Mouse (Mus musculus) gonadal fat pad, adult 2 months (tissue): ENCODE measurements around the gene Cdt1. TPM values are rescaled to one million over a fixed set of nuclear protein-coding genes. Genes with fewer than 3 reads are reported as not detected.

Experiments
- DNase-seq: peaks from one replicate; pipeline ENCODE4 v3.0.0-alpha.2; 2012; ENCODE audit warnings: low read depth
- polyA plus RNA-seq: library from polyadenylated mRNA; depleted of rRNA; stranded (reverse); fragments of >200 nt; gene quantifications from 2 replicates; pipeline ENCODE4 v1.2.3, GENCODE M21; 2012

Gene Cdt1
- polyA plus RNA-seq, 1 experiment: 4.6 TPM

DNA sequence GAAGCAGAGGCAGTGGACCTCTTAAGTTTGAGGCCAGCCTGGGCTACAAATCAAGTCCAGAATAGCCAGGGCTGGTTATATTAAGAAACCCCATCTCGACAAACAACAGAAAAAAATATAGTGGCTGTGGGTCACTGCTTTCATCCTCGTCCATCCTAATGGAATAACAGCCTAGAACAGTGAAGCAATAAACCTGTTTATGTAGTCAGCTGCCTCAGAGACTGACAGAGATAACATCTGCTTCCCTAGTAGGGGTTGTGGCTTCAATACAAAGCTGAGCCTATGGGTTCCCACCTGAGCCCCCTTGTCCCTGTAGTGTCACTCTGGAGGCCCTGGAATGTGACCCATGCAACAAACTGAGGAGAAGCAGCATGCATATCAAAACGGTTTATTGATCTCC, 6.4 kb downstream of the Cdt1 start:
- no peak for DNase-seq

- no peak for DNase-seq
Observed at GRCm38 (mm10) chr8:122574667-122575251, 6.9 kb downstream of the Cdt1 start.

GRCm38 (mm10) chr8:122575286-122575685, 7.5 kb downstream of the Cdt1 start:
- DNase-seq: no peak

- DNase-seq: no peak
Observed at GRCm38 (mm10) chr8:122575735-122576647, 8.2 kb downstream of the Cdt1 start.

- no peak for DNase-seq
Observed at GRCm38 (mm10) chr8:122576648-122577022, 8.8 kb downstream of the Cdt1 start, which contains the start of gene Aprt. TSS of gene Aprt (minus strand) at chr8:122576909.

DNA sequence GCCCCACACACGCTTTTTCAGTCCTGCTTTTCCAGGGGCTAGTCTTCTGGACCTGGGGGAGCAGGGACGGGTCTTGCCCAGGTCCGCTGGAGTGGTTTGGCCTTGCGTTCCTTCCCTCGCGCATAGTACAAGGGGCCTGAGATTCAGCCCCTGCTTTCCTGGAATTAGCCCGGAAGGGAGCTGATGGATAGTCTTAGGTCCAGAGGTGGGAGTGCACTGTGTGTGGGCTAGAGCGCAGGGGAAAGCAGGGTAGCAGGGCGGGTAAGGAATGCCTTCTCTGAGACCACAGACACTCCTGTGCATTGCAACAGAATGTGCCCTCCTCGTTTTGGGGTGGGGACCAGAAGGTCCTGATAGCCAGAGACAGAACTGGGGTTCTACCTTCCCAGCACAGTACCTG, 9.3 kb downstream of the Cdt1 start:
- DNase-seq: no peak

DNA sequence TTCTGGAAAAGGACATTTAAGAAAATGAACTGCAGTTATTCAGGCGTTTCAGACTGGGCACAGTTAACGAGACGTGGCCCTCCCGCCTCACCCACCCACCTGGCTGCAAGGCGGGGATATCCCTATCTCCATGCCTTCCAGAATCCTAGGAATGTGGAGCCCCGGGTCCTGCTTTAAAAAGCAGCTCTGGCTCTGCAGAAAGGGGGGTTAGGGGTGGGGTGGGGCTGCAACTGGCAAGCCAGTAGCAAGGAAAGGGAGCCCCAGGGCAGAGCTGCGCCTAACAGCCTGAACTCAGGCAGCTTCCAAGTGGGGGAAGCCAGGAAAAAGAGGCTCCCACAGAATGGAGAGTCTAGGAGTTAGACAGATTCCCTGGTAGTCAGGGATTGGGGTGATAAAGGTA, 11.4 kb downstream of the Cdt1 start:
- DNase-seq: no peak

GRCm38 (mm10) chr8:122580926-122581325, 13.1 kb downstream of the Cdt1 start:
- DNase-seq: no peak

DNA sequence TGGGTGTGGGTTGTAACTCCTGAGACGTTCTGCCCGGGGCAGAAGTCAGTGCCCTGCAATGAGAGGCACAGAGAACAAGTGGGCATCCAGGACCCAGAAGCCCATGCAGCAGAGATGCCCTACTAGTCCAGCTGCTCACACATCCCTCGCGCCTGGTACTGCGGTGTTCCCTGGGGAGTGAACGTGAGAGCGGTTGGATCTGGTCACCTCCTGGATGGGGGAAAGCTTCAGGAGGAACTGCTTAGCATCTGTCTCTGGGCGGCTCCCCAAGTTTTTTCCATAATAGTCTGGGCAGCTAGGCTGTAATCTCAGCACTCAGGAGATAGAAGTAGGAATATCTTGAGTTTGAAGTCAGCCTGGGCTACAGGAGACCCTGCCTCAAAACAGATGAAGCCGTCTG, 17.2 kb downstream of the Cdt1 start:
- DNase-seq: no peak

GRCm38 (mm10) chr8:122585411-122585891, 17.6 kb downstream of the Cdt1 start:
- DNase-seq: no peak

- no peak for DNase-seq
Observed at GRCm38 (mm10) chr8:122586171-122586570, 18.4 kb downstream of the Cdt1 start.

DNA sequence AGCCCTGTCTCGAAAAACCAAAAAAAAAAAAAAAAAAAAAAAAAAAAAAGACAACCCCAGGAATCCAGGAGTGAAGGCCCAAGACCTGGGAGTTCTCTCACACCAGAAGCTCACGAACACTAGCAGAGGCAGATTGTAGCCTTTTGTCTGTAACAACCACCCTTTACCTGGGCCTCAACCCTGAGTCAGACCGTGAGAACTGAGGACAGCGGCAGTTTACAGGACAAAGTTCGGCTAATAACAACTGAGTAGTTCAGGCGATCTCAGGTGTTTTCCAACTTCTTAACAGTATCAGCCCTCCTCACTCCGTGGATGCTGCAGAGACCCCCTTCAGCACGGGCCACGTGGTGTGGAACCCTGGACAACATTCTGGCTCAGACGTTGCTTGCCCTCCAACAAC, 18.9 kb downstream of the Cdt1 start:
- DNase-seq: no peak

GRCm38 (mm10) chr8:122593240-122593639, 25.4 kb downstream of the Cdt1 start:
- DNase-seq: no peak

DNA sequence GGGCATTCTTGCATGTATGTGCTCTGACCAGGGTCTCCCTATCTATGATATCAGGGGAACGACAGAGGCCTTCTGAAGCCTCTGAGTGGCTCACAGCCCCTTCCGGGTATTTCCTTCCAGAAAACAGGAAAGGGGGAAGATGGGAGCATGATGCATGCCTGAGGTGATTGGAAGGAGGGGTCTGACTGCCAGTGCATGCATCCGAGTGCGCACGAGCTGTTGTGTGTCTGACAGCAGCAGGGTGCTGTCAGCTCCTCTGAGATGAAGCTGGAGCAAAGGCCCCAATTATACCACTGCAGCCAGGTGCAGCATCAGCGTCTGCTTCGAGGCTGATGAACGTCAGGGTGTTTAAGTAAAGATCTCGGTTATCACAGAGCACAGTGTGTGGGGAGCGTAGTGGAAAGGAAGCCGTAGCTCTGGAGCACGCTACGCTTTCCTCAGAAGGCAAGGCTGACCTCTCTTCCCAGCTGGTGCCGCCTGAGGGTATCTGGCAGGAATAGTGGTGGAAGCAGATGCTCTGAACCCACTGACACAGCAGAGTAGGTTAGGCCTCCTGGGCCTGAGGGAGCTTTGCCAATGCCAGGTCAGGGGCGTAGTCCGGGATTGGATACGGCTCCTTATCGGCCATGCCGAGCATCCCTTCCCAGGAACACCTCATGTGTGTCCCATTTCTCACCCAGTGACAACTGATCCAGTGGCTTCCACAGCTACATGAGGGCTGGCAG, 26.1 kb downstream of the Cdt1 start:
- DNase-seq: no peak

- no peak for DNase-seq
Observed at GRCm38 (mm10) chr8:122596031-122596430, 28.2 kb downstream of the Cdt1 start.

- no peak for DNase-seq
Observed at GRCm38 (mm10) chr8:122600666-122601065, 32.9 kb downstream of the Cdt1 start.

- no peak for DNase-seq
Observed at GRCm38 (mm10) chr8:122604640-122605039, 36.8 kb downstream of the Cdt1 start.

- DNase-seq: no peak
Observed at GRCm38 (mm10) chr8:122605367-122605766, 37.6 kb downstream of the Cdt1 start.

- DNase-seq: no peak
Observed at GRCm38 (mm10) chr8:122606810-122607209, 39.0 kb downstream of the Cdt1 start.

GRCm38 (mm10) chr8:122610209-122610608, 42.4 kb downstream of the Cdt1 start:
- no peak for DNase-seq

DNA sequence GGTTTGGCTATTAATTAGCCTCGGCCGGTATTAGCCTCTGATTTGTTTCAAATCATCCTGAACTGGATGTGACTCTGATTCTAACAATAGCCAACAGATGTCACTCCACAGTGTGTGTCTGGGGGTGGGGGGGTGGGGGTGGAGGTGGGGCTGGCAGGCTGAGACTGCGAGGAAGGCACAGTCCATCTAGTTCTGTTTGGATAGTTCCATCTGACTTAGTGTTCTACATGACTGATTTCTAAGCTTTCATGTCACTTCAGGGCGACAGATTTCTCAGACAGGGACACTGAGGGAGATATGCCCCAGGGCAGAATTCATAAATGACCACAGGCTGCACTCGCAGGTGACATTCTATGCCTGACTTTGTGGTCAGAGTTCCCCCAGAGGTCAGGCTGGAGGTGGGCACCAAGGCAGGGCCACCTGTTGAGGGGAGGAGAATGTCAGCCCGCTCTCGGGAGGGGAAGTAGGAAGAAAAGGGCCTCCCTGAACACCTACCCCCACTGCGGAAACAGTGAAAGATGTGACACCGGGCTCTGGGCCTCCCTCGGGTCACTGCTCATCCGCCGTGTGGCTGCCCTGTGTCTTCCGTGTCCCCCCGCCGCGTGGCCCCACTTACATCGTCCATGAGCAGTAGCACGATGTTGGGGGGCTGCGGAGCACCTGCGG, 42.9 kb downstream of the Cdt1 start:
- no peak for DNase-seq
